ENCODE assay signal across 8 mouse cellular contexts in the genomic region with DNA sequence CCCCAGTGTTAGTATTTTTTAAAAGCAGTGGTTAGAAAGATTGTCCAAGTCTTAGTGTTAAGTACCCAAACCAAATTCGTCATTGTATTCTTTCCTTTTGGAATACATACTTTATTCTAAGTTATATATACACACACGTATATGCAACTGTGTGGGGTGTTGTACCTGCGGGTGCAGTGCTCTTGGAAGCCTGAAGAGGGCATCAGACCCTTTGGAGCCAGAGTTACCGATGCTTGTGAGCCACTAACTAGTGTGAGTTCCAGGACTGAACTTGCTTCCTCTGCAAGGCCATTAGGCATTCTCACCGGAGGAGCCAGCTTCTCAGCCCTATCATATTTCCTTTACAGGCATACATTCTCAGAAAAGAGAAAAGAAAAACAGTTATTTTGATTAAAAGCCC. TPM values are rescaled to one million over a fixed set of nuclear protein-coding genes. Genes with fewer than 3 reads are reported as not detected.
DNase-seq lines count a peak whose midpoint lies in the region; ATAC-seq lines count a peak whose summit lies in the region.

No protein-coding gene starts in this region.

- H3K4me3 ChIP-seq in hindbrain, embryonic 14.5 days (replicated peaks; ENCODE audit: low read length): no peak overlapping the region
- H3K4me3 ChIP-seq in hindbrain, embryonic 16.5 days (ENCODE audit: low read length): no peak overlapping the region

- no peaks in the 10 kb centered on the region for H3K9me3 ChIP-seq in hindbrain, embryonic 14.5 days (ENCODE audit: control insufficient read depth, low read length)
- H3K9me3 ChIP-seq in hindbrain, embryonic 16.5 days (ENCODE audit: control insufficient read depth, low read length): no peaks in the 10 kb centered on the region

- H3K4me2 ChIP-seq in hindbrain, embryonic 14.5 days (replicated peaks): no peak overlapping the region
- H3K4me2 ChIP-seq in hindbrain, embryonic 16.5 days (ENCODE audit: low read length): no peak overlapping the region

- WGBS in hindbrain, embryonic 14.5 days: 36% methylated on average over 5 of the region's 5 CpGs
- WGBS in hindbrain, embryonic 16.5 days: 31% methylated on average over 5 of the region's 5 CpGs

- no peak for ATAC-seq in hindbrain, embryonic 14.5 days (ENCODE audit: low FRiP score)
- no peak for ATAC-seq in hindbrain, embryonic 16.5 days
- no peak for ATAC-seq in inflammation-experienced regulatory T-cells, adult 6 months

- H3K4me1 ChIP-seq in hindbrain, embryonic 14.5 days (replicated peaks; ENCODE audit: control insufficient read depth, insufficient read depth, low read length): no peaks in the 10 kb centered on the region
- no peaks in the 10 kb centered on the region for H3K4me1 ChIP-seq in hindbrain, embryonic 16.5 days (ENCODE audit: control insufficient read depth, insufficient read depth, low read depth, low read length)

- no peak overlapping the region for H3K27ac ChIP-seq in hindbrain, embryonic 14.5 days
- no peak overlapping the region for H3K27ac ChIP-seq in hindbrain, embryonic 16.5 days (ENCODE audit: low read depth, low read length)

- H3K36me3 ChIP-seq in hindbrain, embryonic 14.5 days (replicated peaks; ENCODE audit: control insufficient read depth, insufficient read depth): no peaks in the 10 kb centered on the region
- no peaks in the 10 kb centered on the region for H3K36me3 ChIP-seq in hindbrain, embryonic 16.5 days (ENCODE audit: control insufficient read depth, insufficient read depth, low read length)

- DNase-seq in hindbrain, embryonic 14.5 days (ENCODE audit: low spot score): peak; percentile 34
- peak; percentile 69 for DNase-seq in A20 (ENCODE audit: low read depth, low spot score)
- DNase-seq in Muller cell, postnatal 12 days (ENCODE audit: inconsistent ontology term): peak; percentile 5
- peak; percentile 57 for DNase-seq in embryo, embryonic 11 days
- DNase-seq in kidney, adult 9 months: peak; percentile 65
- peak; percentile 15 for DNase-seq in mesoderm, embryonic 11.5 days (ENCODE audit: low read depth, low spot score)

- H3K27me3 ChIP-seq in hindbrain, embryonic 14.5 days (ENCODE audit: control insufficient read depth, insufficient read depth, low read length): no peaks in the 10 kb centered on the region
- no peaks in the 10 kb centered on the region for H3K27me3 ChIP-seq in hindbrain, embryonic 16.5 days (replicated peaks; ENCODE audit: control insufficient read depth, insufficient read depth, low read length)

- H3K9ac ChIP-seq in hindbrain, embryonic 14.5 days: no peak overlapping the region
- H3K9ac ChIP-seq in hindbrain, embryonic 16.5 days (ENCODE audit: low read depth, low read length): no peak overlapping the region

RNA-seq across cellular contexts. Expression of gene Tm7sf3, which starts 20.1 kb away (rescaled TPM):
- polyA plus RNA-seq in hindbrain, embryonic 14.5 days (2014; fragmentation: Nextera tagmentation; extraction: Ambion mirVana): 32.9 and 33.4 TPM in 2 replicates
- polyA plus RNA-seq in hindbrain, embryonic 16.5 days (2015; fragmentation: Nextera tagmentation; extraction: Ambion mirVana): 33.4 and 35.5 TPM in 2 replicates
- 1 to 10 TPM; 2.0 to 3.6 (median 3.0) TPM for polyA plus RNA-seq in inflammation-experienced regulatory T-cells, adult 6 months (2017; shearing (Covaris generic))

RNA-seq across cellular contexts. Expression of gene Med21, which starts 20.3 kb away (rescaled TPM):
- 108 and 112 TPM in 2 replicates for polyA plus RNA-seq in hindbrain, embryonic 14.5 days (2014; fragmentation: Nextera tagmentation; extraction: Ambion mirVana)
- 111 and 117 TPM in 2 replicates for polyA plus RNA-seq in hindbrain, embryonic 16.5 days (2015; fragmentation: Nextera tagmentation; extraction: Ambion mirVana)
- polyA plus RNA-seq in inflammation-experienced regulatory T-cells, adult 6 months (2017; shearing (Covaris generic)): 10 to 100 TPM; 58.0 to 64.2 (median 58.9) TPM

Comparison
In these comparisons a context has a peak if more than half of its experiments do, and no peak if none do; other contexts are left out.
1. DNase-seq: peak in every context shown above with its lines; median percentile 69 in A20; 65 in kidney, adult 9 months; 57 in embryo, embryonic 11 days; 34 in hindbrain, embryonic 14.5 days; 15 in mesoderm, embryonic 11.5 days; 5 in Muller cell, postnatal 12 days.